ENCODE assay signal across 21 mouse cellular contexts in genomic region chr9:120632821-120633220, GRCm38 (mm10).
DNase-seq lines count a peak whose midpoint lies in the region; ATAC-seq and TF ChIP-seq lines count a peak whose summit lies in the region.
"Had no signal": no experiment of that assay in that cellular context is flagged by ENCODE, and none has a peak within 500 bp of the region (broad histone marks: within the 10 kb centered on the region; RNA-seq: fewer than 3 reads in every experiment).

No protein-coding gene starts in this region.

- H3K9ac ChIP-seq in hindbrain, postnatal 0 days (replicated peaks; ENCODE audit: low read length): no peak overlapping the region
- H3K9ac ChIP-seq in hindbrain, embryonic 14.5 days: no peak overlapping the region
- H3K9ac ChIP-seq: embryonic facial prominence, embryonic 12.5 days; forebrain, embryonic 15.5 days; intestine, embryonic 15.5 days; liver, embryonic 12.5 days; lung, embryonic 14.5 days; midbrain, embryonic 13.5 days; neural tube, embryonic 15.5 days had no signal

- H3K27me3 ChIP-seq in hindbrain, postnatal 0 days (ENCODE audit: insufficient read depth, low read length): no peaks in the 10 kb centered on the region
- H3K27me3 ChIP-seq in hindbrain, embryonic 14.5 days (ENCODE audit: control insufficient read depth, insufficient read depth, low read length): no peaks in the 10 kb centered on the region
- H3K27me3 ChIP-seq: embryonic facial prominence, embryonic 12.5 days; forebrain, embryonic 15.5 days; intestine, embryonic 15.5 days; liver, embryonic 12.5 days; midbrain, embryonic 13.5 days; neural tube, embryonic 15.5 days had no signal

- no peak overlapping the region; the same call in 1 of the 2 replicates for H3K27ac ChIP-seq in hindbrain, postnatal 0 days
- no peak overlapping the region for H3K27ac ChIP-seq in hindbrain, embryonic 14.5 days
- H3K27ac ChIP-seq: embryonic facial prominence, embryonic 12.5 days; forebrain, embryonic 15.5 days; hindbrain, embryonic 10.5 days; intestine, embryonic 15.5 days; liver, embryonic 12.5 days; macrophage; midbrain, embryonic 13.5 days; neural tube, embryonic 15.5 days had no signal

- no peaks in the 10 kb centered on the region for H3K4me1 ChIP-seq in hindbrain, postnatal 0 days (ENCODE audit: insufficient read depth, low read length)
- H3K4me1 ChIP-seq in hindbrain, embryonic 14.5 days (replicated peaks; ENCODE audit: control insufficient read depth, insufficient read depth, low read length): no peaks in the 10 kb centered on the region
- H3K4me1 ChIP-seq: embryonic facial prominence, embryonic 12.5 days; intestine, embryonic 15.5 days; liver, embryonic 12.5 days; neural tube, embryonic 15.5 days had no signal

- TF ChIP-seq CTCF in hindbrain, postnatal 0 days (IDR thresholded peaks at IDR 0.05; ENCODE audit: low read depth): no peak

- intact Hi-C loops in left cerebral cortex, postnatal 10 days (cut with DNase I): no loop called here

- H3K4me2 ChIP-seq in hindbrain, postnatal 0 days (ENCODE audit: low read depth, low read length): no peak overlapping the region
- H3K4me2 ChIP-seq in hindbrain, embryonic 14.5 days (replicated peaks): no peak overlapping the region
- H3K4me2 ChIP-seq: embryonic facial prominence, embryonic 12.5 days; forebrain, embryonic 15.5 days; intestine, embryonic 15.5 days; liver, embryonic 12.5 days; lung, embryonic 14.5 days; midbrain, embryonic 13.5 days; neural tube, embryonic 15.5 days had no signal

- H3K36me3 ChIP-seq in hindbrain, postnatal 0 days (ENCODE audit: insufficient read depth, low read length): no peaks in the 10 kb centered on the region
- H3K36me3 ChIP-seq in hindbrain, embryonic 14.5 days (replicated peaks; ENCODE audit: control insufficient read depth, insufficient read depth): no peaks in the 10 kb centered on the region
- H3K36me3 ChIP-seq: embryonic facial prominence, embryonic 12.5 days; forebrain, embryonic 15.5 days; hindbrain, embryonic 10.5 days; intestine, embryonic 15.5 days; liver, embryonic 12.5 days; midbrain, embryonic 13.5 days; neural tube, embryonic 15.5 days had no signal

- ATAC-seq in hindbrain, postnatal 0 days: no peak
- no peak for ATAC-seq in hindbrain, embryonic 14.5 days (ENCODE audit: low FRiP score)
- ATAC-seq: forebrain, embryonic 15.5 days; intestine, embryonic 15.5 days; liver, embryonic 12.5 days; midbrain, embryonic 13.5 days had no signal

- H3K9me3 ChIP-seq in hindbrain, postnatal 0 days (ENCODE audit: low read length): no peaks in the 10 kb centered on the region
- no peaks in the 10 kb centered on the region for H3K9me3 ChIP-seq in hindbrain, embryonic 14.5 days (ENCODE audit: control insufficient read depth, low read length)
- H3K9me3 ChIP-seq: embryonic facial prominence, embryonic 12.5 days; forebrain, embryonic 15.5 days; intestine, embryonic 15.5 days; liver, embryonic 12.5 days; midbrain, embryonic 13.5 days; neural tube, embryonic 15.5 days had no signal

- DNase-seq in cerebellum, adult 9-11 months: peak; percentile 29
- no peak for DNase-seq in cerebellum, adult 11 months
- peak; percentile 44 for DNase-seq in hindbrain, postnatal 0 days (ENCODE audit: low spot score)
- no peak for DNase-seq in hindbrain, embryonic 14.5 days (ENCODE audit: low spot score)
- DNase-seq in left cerebral cortex, postnatal 10 days (ENCODE audit: extremely low spot score in 1 of 2, low spot score in 2 of 2): peak; percentile 34 to 58
- peak; percentile 43 for DNase-seq in right cerebral cortex, postnatal 14 days
- DNase-seq in adrenal gland, adult 18-20 months (ENCODE audit: low spot score in 2 of 2): no peak
- no peak for DNase-seq in adrenal gland, adult 2 months
- DNase-seq: adrenal gland, postnatal 10 days; gastrocnemius, postnatal 25 days; lung, embryonic 14.5 days; thymus, postnatal 36 days had no signal

- 40% methylated on average over 10 of the region's 10 CpGs for WGBS in hindbrain, postnatal 0 days
- WGBS in hindbrain, embryonic 14.5 days: 51% methylated on average over 10 of the region's 10 CpGs

- no peak overlapping the region for H3K4me3 ChIP-seq in hindbrain, postnatal 0 days (ENCODE audit: low read length)
- no peak overlapping the region for H3K4me3 ChIP-seq in hindbrain, embryonic 14.5 days (replicated peaks; ENCODE audit: low read length)
- H3K4me3 ChIP-seq: embryonic facial prominence, embryonic 12.5 days; forebrain, embryonic 15.5 days; hindbrain, embryonic 10.5 days; intestine, embryonic 15.5 days; liver, embryonic 12.5 days; midbrain, embryonic 13.5 days; myocyte; neural tube, embryonic 15.5 days had no signal

Comparison
In these comparisons a context has a peak if more than half of its experiments do, and no peak if none do; other contexts are left out.
1. DNase-seq: peak in cerebellum, adult 9-11 months (single experiment), hindbrain, postnatal 0 days (single experiment), left cerebral cortex, postnatal 10 days (2 of 2) and right cerebral cortex, postnatal 14 days (single experiment); none in cerebellum, adult 11 months (single experiment), hindbrain, embryonic 14.5 days (single experiment), adrenal gland, adult 18-20 months (0 of 2) and adrenal gland, adult 2 months (single experiment).